Mouse (Mus musculus): ENCODE measurements around the gene Rab3b. TPM values are rescaled to one million over a fixed set of nuclear protein-coding genes. Genes with fewer than 3 reads are reported as not detected.

Gene Rab3b
- polyA plus RNA-seq (2016; fragmentation: Nextera tagmentation; extraction: Ambion mirVana): 32.6 and 32.8 TPM in 2 replicates

GRCm38 (mm10) chr4:108878963-108879822 lies at the start of gene Rab3b:
Rab3b (plus strand) TSS chr4:108879063.
- Histone ChIP-seq H3K36me3 (no peaks in the 10 kb centered on the region), H3K27me3 (ENCODE audit: low read depth, poor library complexity, severe bottlenecking) (peaks cover 31% of the 10 kb centered on the region), H3K4me1 (peaks cover 17% of the 10 kb centered on the region), H3K4me3 (peak within 1 kb of the TSS; percentile 80), H3K27ac (replicated peaks) (peak within 1 kb of the TSS; percentile 74), H3K9me3 (replicated peaks) (no peaks in the 10 kb centered on the region)
- peak; percentile 73 for DNase-seq (ENCODE audit: low spot score)
- WGBS: under 1% methylated on average over 46 of the region's 46 CpGs

- DNase-seq (ENCODE audit: low spot score): no peak
- Histone ChIP-seq H3K36me3 (peaks cover 51% of the 10 kb centered on the region), H3K27me3 (ENCODE audit: low read depth, poor library complexity, severe bottlenecking) (no peaks in the 10 kb centered on the region), H3K4me1 (peaks cover 24% of the 10 kb centered on the region), H3K27ac (replicated peaks) (no peak overlapping the region), H3K4me3 (no peak overlapping the region), H3K9me3 (replicated peaks) (no peaks in the 10 kb centered on the region)
- WGBS: 87% methylated on average over 1 of the region's 1 CpGs
These were observed 48.2 kb upstream of the Rab3b start for GRCm38 (mm10) chr4:108830698-108831097.

- peaks cover 33% of the 10 kb centered on the region for H3K4me1 ChIP-seq
- peak within 1 kb of the TSS; percentile 100 for H3K27ac ChIP-seq (replicated peaks)
- peak; percentile 97 for DNase-seq (ENCODE audit: low spot score)
- WGBS: under 1% methylated on average over 73 of the region's 73 CpGs
- peak within 1 kb of the TSS; percentile 98 for H3K4me3 ChIP-seq
- no peaks in the 10 kb centered on the region for H3K9me3 ChIP-seq (replicated peaks)
- peaks cover 27% of the 10 kb centered on the region for H3K36me3 ChIP-seq
- no peaks in the 10 kb centered on the region for H3K27me3 ChIP-seq (ENCODE audit: low read depth, poor library complexity, severe bottlenecking)
These were observed 45.7 kb upstream of the Rab3b start, which contains the start of gene Btf3l4 for GRCm38 (mm10) chr4:108832916-108833827. Btf3l4 (minus strand) TSS chr4:108833614.

- WGBS: 0% methylated on average over 6 of the region's 6 CpGs
- no peak for DNase-seq (ENCODE audit: low spot score)
These were observed 45.1 kb upstream of the Rab3b start for GRCm38 (mm10) chr4:108833828-108834114.

GRCm38 (mm10) chr4:108834115-108834970 lies 44.5 kb upstream of the Rab3b start, which contains the start of gene Txndc12:
Txndc12 (plus strand) TSS chr4:108834601.
- Histone ChIP-seq H3K4me1 (peaks cover 33% of the 10 kb centered on the region), H3K36me3 (peaks cover 16% of the 10 kb centered on the region), H3K27me3 (ENCODE audit: low read depth, poor library complexity, severe bottlenecking) (no peaks in the 10 kb centered on the region), H3K4me3 (peak within 1 kb of the TSS; percentile 98), H3K27ac (replicated peaks) (peak within 1 kb of the TSS; percentile 100), H3K9me3 (replicated peaks) (no peaks in the 10 kb centered on the region)
- WGBS: under 1% methylated on average over 34 of the region's 34 CpGs
- DNase-seq (ENCODE audit: low spot score): peak; percentile 88

More at GRCm38 (mm10) chr4:108833828-108834114, 45.1 kb upstream of the Rab3b start:
- peak overlapping the region; percentile 98 for H3K4me3 ChIP-seq
- no peaks in the 10 kb centered on the region for H3K9me3 ChIP-seq (replicated peaks)
- H3K36me3 ChIP-seq: peaks cover 21% of the 10 kb centered on the region
- H3K27me3 ChIP-seq (ENCODE audit: low read depth, poor library complexity, severe bottlenecking): no peaks in the 10 kb centered on the region
- peak overlapping the region; percentile 100 for H3K27ac ChIP-seq (replicated peaks)
- H3K4me1 ChIP-seq: peaks cover 33% of the 10 kb centered on the region

- DNase-seq (ENCODE audit: low spot score): no peak
- no peaks in the 10 kb centered on the region for H3K9me3 ChIP-seq (replicated peaks)
- H3K27ac ChIP-seq (replicated peaks): peak overlapping the region; percentile 100
- peaks cover 10% of the 10 kb centered on the region for H3K36me3 ChIP-seq
- under 1% methylated on average over 15 of the region's 15 CpGs for WGBS
- peaks cover 33% of the 10 kb centered on the region for H3K4me1 ChIP-seq
- H3K27me3 ChIP-seq (ENCODE audit: low read depth, poor library complexity, severe bottlenecking): no peaks in the 10 kb centered on the region
- H3K4me3 ChIP-seq: peak overlapping the region; percentile 98
These were observed 43.9 kb upstream of the Rab3b start for GRCm38 (mm10) chr4:108834971-108835311.

GRCm38 (mm10) chr4:108835496-108835895 lies 43.4 kb upstream of the Rab3b start:
- Histone ChIP-seq H3K4me3 (peak overlapping the region; percentile 98), H3K27me3 (ENCODE audit: low read depth, poor library complexity, severe bottlenecking) (no peaks in the 10 kb centered on the region), H3K9me3 (replicated peaks) (no peaks in the 10 kb centered on the region), H3K27ac (replicated peaks) (peak overlapping the region; percentile 100), H3K4me1 (peaks cover 33% of the 10 kb centered on the region), H3K36me3 (peaks cover 10% of the 10 kb centered on the region)
- 62% methylated on average over 3 of the region's 3 CpGs for WGBS
- no peak for DNase-seq (ENCODE audit: low spot score)

GRCm38 (mm10) chr4:108838031-108838430 lies 40.8 kb upstream of the Rab3b start:
- 90% methylated on average over 4 of the region's 4 CpGs for WGBS
- H3K27me3 ChIP-seq (ENCODE audit: low read depth, poor library complexity, severe bottlenecking): no peaks in the 10 kb centered on the region
- no peak overlapping the region for H3K27ac ChIP-seq (replicated peaks)
- peaks cover 18% of the 10 kb centered on the region for H3K4me1 ChIP-seq
- H3K4me3 ChIP-seq: no peak overlapping the region
- no peak for DNase-seq (ENCODE audit: low spot score)
- no peaks in the 10 kb centered on the region for H3K9me3 ChIP-seq (replicated peaks)
- peaks cover 15% of the 10 kb centered on the region for H3K36me3 ChIP-seq

- peaks cover 15% of the 10 kb centered on the region for H3K4me1 ChIP-seq
- H3K36me3 ChIP-seq: peaks cover 15% of the 10 kb centered on the region
- 90% methylated on average over 7 of the region's 7 CpGs for WGBS
- no peak overlapping the region for H3K4me3 ChIP-seq
- no peaks in the 10 kb centered on the region for H3K9me3 ChIP-seq (replicated peaks)
- H3K27ac ChIP-seq (replicated peaks): no peak overlapping the region
- no peak for DNase-seq (ENCODE audit: low spot score)
- no peaks in the 10 kb centered on the region for H3K27me3 ChIP-seq (ENCODE audit: low read depth, poor library complexity, severe bottlenecking)
These were observed 36.8 kb upstream of the Rab3b start for GRCm38 (mm10) chr4:108841920-108842578.

GRCm38 (mm10) chr4:108843336-108843735 lies 35.5 kb upstream of the Rab3b start:
- peaks cover 15% of the 10 kb centered on the region for H3K36me3 ChIP-seq
- no peaks in the 10 kb centered on the region for H3K9me3 ChIP-seq (replicated peaks)
- H3K27me3 ChIP-seq (ENCODE audit: low read depth, poor library complexity, severe bottlenecking): no peaks in the 10 kb centered on the region
- DNase-seq (ENCODE audit: low spot score): no peak
- no peak overlapping the region for H3K4me3 ChIP-seq
- H3K27ac ChIP-seq (replicated peaks): peak overlapping the region; percentile 46
- peaks cover 21% of the 10 kb centered on the region for H3K4me1 ChIP-seq

- Histone ChIP-seq H3K9me3 (replicated peaks) (no peaks in the 10 kb centered on the region), H3K36me3 (peaks cover 26% of the 10 kb centered on the region), H3K4me1 (peaks cover 39% of the 10 kb centered on the region), H3K27ac (replicated peaks) (no peak overlapping the region), H3K27me3 (ENCODE audit: low read depth, poor library complexity, severe bottlenecking) (no peaks in the 10 kb centered on the region), H3K4me3 (no peak overlapping the region)
- DNase-seq (ENCODE audit: low spot score): no peak
- WGBS: 91% methylated on average over 5 of the region's 5 CpGs
These were observed 32.9 kb upstream of the Rab3b start for GRCm38 (mm10) chr4:108845824-108846569.
